Mouse (Mus musculus) spleen, adult 18-20 months (tissue): ENCODE data around the gene Filip1l.
"Not testable (repeated sequence)": the region's sequence is repeated elsewhere in the genome, so short reads cannot be mapped to it uniquely, and the experiment has no call there.

Experiments used
- DNase-seq, 2 experiments: peaks; one replicate each; pipeline ENCODE4 v3.0.0; 2022; ENCODE audit warnings: mixed read lengths in 2 of 2

The Filip1l gene

DNA sequence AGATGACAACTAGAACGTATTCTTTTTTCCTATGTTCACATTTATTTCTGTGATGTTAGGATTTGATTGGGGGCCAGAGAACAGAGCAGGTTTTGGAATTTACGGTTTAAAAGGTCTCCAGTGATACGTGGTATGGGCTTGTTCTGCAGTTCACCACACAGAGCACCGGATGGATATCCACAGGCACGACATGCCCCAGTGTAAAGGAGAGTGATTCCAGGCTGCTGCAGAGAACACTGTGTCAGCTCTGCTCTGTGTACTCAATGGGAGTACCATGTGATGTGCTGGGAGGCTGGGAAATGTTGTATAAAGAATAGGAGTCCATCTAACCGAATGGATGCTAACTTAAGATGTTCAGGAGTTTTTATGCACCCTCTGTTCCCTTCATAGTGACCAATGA lies 1.0 kb downstream of the Filip1l start:
- DNase-seq, result no peak

DNA sequence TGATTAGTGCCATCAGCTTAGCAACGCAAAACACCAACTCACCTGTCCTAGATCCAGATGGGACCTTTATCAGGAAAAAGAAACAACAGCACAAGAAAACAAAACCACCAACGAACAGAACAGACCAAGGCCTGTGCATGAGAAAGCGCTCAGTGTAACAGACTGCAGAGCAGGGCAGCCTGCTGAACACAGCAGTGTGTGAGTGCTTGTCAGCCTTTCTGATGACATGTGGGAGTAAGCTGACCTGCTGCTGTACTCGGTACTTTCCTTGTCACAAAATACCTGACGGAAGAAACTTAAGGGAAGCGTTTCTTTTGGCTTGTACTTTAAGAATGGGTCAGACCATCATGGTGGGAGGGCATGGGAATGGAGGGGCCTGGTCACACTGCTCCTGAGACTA lies 3.6 kb downstream of the Filip1l start:
- DNase-seq, result no peak

DNA sequence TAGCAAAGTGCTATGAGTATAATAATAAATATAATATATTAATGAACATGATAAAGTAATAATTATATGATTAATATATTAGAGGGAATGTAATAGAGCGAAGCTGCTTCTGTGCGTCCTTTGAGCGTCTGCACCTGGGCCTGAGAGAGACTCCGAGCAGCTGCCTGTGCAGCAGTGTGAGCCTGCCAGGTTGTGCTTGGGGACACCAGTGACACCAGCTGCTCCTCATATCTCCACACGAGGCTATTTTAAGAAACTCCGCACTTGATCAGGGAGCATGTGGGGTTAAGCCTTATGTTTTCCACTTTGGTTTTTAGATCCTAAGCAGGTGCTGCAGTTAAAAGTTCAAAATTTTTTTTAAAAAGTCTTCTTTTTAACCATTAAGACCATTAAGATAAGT lies 4.1 kb downstream of the Filip1l start:
- no peak for DNase-seq

DNA sequence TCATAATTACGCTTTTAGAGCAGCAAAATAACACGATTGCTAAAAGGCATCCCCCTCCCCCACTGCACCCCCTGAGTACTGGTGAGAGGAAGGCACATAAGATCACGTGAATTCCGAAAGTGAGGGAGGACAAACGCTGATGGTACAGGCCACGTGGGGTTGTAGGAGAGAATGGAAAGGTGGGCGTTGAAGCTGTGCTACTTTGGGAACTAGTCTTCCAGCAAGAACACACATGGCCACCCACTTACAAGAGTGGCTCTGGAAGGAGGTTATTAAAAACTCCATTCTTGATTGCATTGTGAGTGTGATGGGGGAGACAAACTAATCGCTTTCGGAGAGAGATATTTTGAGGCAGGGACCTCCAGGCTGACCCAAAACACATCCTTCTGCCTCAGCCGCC lies 6.4 kb downstream of the Filip1l start:
- no peak for DNase-seq

DNA sequence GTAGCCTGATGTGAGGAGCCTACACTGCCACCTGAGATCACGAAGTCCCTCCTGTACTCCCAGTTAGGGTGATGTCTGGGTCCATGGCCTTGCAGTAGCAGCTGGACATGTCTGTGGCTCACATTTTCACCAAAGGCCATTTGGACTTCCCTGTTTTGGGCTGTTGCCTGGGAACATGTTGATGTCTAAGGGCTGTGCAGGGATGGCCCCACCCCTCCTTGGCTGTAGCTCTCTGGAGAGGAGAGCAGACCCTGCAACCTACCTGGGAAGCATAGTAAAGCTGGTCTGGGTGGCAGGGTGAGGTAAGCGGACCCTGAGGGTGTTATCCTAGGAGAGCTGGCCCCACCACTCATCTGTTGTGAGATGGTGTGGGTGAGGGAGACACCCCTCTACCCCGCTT lies 7.9 kb downstream of the Filip1l start:
- DNase-seq, result no peak

DNA sequence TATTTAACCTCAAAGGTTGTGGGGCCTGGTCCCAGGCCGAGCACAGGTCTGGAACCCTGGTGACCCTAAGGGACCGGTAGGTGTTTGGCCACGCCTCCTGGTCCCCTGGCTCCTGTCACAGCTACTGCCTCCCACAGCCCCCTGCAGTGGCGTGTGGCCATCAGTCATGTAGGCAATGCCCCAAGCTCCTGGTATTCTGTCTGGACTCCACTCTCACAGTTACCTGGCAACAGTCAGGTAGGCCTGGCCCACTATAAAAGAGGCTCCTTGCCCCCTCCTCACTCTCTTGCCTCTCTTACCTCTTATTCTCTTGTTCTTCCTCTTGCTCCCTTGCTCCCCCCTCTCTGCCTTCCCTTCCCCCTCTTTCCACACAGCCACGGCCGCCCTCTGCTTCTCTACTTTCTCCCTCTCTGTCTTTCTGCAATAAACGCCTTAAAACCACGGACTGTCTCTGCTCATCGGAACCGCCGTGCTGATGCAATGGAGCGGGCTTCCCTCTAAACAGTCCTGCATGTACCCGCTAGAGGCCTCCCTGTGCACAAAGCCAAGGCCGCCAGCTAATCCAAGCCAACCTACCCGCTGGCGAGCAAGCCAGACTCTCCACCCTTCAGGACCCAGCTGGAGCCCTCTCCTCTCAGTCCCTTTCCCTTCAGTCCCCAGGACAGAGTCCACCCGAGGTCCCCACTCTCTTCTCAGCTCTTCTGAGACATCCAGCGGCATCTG lies 9.9 kb downstream of the Filip1l start:
- peak; percentile 8 to 22 for DNase-seq

DNA sequence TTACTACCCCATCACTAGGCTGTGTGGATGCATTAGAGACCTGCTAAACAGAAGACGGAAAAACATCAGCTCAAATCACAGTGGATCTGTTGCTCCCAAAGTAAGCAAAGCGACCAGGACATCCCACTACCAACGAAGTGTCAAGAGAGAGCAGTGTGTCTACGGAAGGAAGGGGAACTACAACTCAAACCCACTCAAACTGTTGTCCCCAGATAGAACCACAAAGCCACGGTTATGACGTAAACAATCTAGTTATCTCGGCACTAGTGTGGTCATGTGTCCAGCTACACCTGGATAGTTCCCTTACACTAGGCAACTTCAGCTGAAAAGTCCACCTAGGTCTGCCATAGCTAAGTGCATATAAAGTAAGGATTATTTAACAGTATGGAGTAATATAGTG lies 11.6 kb downstream of the Filip1l start:
- DNase-seq, result no peak

DNA sequence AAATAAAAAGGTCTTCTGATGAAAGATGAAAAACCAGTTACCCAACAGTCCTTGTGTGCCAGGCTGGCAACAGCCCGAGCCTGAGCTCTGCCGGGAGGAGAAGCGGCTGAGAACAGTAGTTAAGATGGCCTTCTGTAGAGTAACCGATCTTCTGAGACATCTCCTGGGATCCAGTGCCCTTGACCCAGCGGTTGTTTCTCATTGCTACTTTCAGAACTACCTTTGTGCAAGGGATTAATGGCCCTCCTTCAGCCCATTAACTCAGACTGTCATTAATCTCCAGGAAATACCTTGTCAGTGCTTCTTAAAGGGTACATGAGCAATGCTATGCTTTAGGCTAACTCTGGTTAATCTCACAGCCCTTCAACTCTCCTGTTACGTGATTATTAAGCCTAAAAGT lies 13.2 kb downstream of the Filip1l start:
- no peak for DNase-seq

DNA sequence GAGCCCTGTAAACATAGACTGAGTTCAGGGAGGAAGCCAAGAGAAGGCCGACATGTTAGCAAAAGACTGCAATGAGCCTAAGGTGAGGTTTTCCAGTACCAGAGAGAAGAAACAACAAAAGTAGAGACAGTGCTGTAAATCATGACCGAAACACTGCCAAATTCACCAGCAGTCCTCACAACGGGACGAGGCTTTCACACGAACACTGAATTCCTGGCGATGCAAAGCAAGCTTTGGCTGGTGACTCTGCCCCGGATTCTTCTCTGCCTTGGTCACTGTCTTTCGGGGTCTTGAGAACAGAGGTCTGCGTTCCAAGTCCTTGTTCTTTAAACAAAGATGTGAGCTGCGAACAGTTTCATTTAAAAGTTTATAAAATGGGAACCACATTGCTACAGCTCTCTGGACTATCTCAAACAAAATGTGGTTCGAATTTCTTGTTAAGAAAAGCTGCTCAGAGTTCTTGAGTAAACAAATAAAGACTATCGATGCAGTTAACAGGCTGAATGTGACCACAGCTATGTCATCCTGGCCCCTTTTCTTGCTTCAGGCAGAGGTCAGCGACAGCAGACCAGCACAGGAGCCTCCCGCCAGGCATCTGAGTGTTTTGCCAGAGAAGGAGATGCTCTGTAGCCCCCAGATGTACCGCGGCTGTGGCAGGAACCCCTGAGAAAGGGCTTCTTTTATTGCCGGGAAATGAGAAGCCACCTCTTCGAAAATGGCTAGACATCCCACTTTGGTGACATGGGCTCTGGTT lies 14.2 kb downstream of the Filip1l start:
- DNase-seq, result no peak

DNA sequence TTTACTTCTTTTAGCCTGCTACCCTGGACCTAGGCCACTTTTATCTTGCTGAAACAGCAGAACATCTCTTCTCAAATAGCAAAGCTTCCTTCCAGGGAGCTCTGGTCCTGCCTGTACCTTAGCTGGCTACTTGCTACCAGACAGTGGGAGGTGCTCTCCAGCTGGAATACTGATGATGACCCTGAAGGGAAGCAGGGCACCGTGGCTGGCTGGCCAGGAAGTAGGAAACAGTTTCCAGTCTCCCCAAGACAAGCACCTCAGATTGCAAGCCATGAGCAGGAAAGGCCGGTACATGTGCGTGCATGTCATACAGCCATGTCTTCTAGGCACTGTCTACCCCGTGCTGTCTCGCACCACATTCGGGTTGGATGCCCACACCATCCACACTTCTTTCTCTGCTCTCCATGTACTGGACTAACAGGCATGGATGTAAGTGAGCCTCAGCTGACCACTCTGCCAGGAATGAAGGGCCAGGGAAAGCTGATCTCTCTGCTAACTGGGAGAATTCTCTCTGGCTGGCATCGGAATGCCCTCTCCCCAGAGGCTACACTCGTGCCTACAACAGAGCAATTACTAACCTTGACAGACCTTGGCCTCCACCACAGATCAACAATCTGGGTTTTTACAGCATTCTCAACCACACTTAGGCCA lies 17.1 kb downstream of the Filip1l start:
- DNase-seq, result no peak

DNA sequence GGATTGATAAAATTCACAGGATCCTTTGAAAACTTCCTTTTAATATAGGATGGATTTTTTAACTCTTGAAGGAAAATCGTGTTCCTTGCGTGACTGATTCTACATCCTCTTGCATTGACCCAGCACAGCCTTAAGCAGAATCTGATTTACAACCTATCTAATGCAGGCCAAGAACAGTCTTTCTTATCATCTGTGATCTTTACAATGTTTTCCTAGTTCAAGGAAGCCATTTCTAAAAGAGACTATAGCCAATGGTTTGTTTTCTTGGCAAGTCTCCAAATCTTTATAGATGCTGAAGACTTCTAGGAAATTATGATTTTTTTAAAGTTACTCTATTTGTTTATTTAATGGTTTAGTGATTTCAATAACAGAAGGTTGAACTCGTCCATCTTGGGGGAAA lies 19.3 kb downstream of the Filip1l start:
- DNase-seq, result no peak

DNA sequence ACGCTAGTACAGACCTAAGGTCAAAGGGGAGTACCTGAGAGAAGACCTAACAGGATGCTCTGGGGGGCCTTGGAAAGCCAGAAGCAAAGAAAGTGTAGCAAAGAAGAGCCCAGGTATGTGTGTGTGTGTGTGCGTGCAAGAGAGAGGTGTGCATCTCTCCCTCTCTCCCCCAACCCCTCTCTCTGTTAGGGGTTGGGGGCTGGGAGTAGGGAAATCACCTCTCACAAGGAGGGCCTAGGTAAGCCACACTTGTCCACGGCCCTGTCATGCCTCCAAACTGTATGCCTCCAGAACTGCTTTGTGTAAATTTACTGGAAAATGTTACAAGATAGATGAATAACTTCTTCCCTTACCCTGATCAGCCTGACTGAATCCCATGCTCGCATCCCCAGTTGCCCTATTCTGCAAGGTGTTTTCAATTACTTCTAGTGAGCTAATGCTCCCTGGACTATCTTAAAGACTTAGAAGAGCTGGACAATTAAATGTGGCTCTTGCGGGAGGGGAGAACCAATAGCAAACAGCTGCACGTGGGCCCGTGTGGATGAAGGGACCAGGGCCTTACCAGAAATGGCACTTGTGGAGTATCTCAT lies 22.4 kb downstream of the Filip1l start:
- DNase-seq, result no peak

DNA sequence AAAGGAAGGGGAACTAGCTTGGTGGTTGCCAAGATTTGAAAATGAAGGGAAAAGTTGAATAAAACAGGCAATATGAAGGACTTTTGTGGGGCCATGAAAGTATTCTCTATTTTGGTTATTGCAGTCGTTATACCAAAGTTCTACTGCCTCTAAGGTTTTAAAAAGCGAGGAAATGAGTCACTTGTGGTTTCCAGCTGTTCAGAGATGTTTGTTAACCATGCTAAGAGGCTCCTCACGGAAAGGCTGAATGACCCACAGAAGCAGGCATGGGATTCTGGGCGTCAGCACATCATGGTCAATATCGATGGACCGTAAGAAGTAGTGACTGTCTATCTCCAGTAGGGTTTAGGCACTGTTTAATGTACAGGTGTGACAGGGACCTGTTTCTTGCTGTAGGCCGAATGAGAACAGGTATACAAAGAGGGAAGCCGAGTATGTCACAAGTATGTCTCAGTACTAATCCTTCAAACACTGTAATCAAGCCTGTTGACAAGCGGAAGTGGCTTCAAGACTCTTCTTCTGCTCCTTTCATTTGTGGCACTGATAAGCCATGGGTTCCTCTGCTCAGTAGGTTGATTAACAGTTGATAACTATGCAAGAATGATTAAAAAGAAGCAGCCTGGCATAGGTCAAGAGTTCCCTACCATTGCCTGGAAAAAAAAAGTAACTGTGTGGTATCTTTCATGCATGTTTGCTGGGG lies 25.9 kb downstream of the Filip1l start:
- DNase-seq, result no peak

DNA sequence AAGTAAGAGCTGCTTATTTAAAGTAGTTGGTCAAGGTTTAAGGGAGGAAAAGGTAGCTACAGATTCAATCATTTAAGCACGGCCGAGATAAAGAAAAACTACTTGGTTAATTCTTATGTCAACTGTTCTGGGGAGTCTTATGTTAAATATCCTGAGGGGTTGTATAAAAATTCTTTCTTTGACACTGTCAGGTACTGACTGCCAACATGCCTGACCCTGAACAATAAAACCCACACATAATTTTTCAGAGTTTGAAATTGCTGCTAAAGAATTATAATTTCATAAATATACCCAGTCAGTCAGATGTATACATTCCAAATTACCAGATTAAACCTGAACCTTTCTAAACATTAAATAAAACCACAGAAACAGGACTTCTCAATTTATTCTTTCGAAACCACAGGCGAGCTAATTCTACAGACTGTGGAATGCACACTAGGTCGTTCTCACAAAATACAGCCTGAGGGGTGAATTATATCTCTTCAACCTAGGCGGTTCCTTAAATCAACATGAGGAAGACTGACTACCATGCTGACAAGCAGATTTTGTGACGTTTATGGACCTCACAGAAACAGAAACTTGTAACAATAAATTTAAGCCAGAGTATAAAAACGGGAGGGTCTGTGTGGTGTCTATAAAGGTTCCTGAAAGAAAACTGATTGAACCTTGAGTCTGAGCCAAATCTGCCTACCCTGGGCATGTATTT lies 30.5 kb downstream of the Filip1l start:
- DNase-seq, result no peak

DNA sequence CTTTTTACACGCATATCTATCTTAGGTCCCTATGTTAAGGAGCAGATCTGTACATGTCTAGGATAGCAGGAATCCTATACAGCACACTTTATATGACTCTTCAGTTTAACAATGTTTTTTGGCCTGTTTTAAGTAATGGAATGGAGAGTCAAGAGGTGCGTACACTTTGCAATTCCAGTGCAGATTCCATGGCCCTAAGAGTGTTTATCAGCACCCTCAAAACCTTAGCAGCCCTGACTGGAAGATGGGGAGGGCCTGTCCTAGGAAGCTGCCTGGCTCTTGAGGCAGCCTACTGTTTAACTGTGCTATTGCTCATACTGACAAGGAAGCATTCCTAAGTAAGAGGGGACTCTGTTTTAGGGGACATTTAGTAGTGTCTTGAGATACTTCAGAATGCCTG lies 31.4 kb downstream of the Filip1l start:
- no peak for DNase-seq

DNA sequence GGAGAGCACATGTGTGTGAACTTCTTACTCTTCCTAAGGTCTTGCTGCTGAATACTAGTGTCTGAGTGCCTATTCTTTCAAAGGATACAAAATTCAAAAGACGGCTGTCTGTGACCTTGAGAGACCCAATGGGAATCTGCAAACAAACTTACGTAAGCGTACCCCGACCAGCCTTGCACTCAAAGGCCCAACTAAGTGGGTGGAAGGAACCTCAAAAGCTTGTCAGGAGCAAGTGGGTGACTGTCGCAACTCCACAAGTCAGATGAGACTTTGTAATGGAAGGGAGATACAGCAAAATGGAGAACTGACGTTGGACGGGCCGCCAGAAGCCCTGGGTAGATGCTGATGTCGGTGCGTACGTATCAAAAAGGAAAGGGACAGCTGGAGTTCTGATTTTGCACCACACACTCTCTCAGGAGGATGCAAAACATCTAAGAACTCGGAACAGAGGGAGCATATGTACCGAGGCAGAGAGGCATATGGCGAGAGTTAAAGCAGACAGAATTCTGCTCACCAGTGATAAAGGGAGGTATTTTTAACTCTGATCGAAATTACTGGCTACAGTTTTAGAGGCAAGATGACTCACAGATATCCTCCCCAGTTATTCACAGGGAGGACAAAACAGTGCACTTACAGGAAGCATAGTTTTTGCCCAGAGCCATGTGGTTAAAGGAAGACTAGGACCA lies 36.8 kb downstream of the Filip1l start:
- DNase-seq, result no peak

DNA sequence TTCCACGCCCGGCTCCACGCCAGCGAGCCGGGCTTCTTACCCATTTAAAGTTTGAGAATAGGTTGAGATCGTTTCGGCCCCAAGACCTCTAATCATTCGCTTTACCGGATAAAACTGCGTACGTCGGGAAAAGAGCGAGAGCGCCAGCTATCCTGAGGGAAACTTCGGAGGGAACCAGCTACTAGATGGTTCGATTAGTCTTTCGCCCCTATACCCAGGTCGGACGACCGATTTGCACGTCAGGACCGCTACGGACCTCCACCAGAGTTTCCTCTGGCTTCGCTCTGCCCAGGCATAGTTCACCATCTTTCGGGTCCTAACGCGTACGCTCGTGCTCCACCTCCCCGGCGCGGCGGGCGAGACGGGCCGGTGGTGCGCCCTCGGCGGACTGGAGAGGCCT lies 38.3 kb downstream of the Filip1l start:
- DNase-seq, result not testable (repeated sequence)

DNA sequence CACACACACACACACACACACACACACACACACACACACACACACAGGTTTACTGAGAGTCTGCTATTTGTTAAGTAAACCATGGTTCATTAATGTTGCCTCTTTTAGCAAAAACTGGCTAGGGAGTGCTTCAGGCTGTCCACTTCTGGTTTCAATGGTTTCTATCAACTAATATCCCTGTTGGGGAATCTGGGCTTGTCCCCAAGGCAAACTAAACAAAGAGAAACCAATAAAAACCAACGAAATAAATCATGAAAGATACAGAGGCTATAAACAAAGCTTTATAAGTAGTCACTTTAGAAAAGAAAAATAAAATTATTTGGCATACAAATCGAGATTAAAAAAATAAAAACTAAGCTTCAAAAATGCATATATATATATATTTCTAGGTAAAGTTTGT lies 39.6 kb downstream of the Filip1l start:
- DNase-seq, result no peak

DNA sequence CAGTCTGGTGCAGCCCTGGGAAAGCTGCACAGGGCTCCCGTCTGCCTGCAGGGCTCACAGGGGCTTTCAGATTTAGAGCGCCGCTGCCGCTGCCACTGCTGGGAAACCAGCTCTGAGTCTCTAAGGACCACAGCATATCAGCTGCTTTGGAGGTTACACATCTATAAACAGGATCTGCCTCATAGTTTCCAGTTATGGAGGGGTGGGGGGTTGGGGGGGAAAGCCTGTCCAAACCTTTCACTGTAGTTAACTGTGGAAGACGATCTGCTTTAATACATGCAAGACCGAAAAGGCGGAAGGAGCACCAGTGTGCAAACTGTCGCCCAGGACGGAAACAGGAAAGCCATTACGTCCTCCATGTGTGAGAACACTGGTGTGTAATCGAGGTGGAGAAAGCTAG lies 40.3 kb downstream of the Filip1l start:
- no peak for DNase-seq

DNA sequence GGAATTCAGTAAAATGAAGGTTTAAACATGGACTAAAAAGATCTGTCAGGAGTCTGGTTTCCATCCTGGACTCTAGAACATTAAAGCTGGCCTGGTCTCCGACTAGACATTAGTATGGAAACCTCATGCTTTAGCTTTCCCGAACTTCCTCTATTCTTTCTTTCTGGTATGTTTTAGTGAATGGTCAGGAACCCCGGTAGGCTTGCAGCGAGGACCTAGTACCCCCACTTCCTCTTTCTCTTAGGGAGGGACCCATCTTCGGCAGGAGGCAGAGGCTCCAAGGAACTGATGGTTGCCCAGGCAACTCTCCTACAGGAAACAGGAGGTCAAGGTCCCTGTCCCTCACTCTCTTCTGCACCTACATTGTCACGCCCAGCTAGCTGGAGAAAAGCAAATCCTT lies 43.4 kb downstream of the Filip1l start:
- DNase-seq, result no peak

DNA sequence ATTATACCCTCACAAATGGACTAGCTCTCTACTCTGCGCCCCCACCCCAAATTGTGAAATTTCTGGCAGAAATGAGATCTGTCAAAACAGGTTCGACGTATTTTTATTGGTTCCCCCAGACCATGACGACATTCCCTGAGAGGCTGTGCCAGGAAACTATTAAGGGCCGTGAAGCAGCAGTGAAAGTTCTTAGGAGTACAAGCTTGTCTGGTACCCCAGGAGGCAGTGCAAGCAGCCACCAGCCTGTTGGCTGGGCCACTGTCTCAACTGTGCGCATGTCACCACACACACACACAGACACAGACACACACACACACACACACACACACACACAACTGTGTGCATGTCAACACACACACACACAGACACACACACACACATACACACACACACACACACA lies 45.0 kb downstream of the Filip1l start:
- DNase-seq, result no peak
